Mouse (Mus musculus): ENCODE measurements at regions not wholly inside any gene's neighbourhood (a gene's known extent, or its start where the extent isn't known, plus 50 kb on each side); places are given as distances from the start of the nearest gene placed in this dataset.

DNA sequence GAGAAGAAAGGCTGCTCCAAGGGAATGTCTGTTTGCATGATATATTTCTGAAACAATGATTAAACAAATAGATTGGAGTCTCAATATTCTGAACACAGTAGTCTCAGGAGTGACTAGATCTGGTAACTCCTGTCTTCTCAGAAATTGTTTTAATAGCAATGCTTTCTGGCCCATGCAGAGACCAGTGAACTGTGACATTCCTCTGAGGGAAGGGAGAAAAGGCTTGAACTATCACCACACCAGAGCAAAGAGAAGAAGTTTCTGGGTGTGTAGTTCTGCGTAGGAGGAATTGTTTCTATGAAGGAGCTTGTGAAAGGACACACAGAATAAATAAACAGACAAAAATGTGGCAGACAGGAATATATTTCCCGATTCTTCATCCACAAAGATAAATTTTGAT is 277.1 kb downstream of the Osr1 start:
- DNase-seq (ENCODE audit: low spot score in 2 of 2), result no peak

GRCm38 (mm10) chr12:9847465-9848205 is 277.7 kb downstream of the Osr1 start:
- no peak for DNase-seq (ENCODE audit: low spot score in 2 of 2)

DNA sequence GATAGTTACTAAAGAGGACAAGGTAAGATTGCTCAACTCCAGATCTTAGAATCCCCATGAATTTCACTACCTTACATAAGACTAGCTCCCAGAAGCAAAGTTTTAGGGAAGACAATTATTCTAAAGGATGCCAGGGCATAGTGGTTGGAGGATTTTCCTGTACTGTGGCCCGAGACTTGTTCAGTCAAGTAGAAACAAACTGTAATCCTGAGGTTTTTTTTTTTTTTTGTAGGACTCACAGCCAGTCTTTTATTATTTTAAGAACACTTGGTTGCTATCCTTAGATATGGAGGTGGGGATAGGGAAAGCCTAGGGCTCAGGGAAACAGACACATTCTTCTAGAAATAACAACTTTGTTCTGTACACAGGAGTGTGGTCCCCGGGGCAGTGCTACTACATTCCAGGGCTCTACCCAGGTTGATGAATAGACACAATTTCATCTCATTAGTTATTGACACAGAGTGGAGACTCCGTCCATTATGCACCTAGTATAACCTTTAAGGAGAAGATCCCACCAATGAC is 285.6 kb downstream of the Osr1 start:
- no peak for DNase-seq (ENCODE audit: low spot score in 2 of 2)

DNA sequence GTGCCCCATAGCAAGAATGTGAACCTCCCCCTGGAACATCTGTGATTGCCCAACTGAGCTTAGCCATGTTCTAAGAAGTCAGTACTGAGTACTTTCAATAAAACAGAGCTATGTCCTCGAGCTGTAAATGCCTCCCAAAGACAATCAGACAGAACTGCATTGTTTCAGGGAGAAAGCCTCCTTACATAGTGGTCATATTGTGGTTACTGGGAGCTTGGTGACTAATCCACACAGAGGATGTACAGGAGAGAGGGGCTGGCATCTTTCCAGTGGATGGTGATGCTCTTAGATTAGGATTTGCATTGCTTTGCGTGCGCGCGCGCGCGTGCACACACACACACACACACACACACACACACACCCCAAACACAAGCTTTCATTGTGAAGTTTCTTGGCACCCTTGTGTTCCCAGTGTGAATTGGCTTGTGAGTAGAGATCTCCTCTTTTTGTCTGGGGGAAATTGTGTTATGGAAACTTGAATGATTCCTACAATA is 286.3 kb downstream of the Osr1 start:
- peak; percentile 14 to 20 for DNase-seq (ENCODE audit: low spot score in 2 of 2)

DNA sequence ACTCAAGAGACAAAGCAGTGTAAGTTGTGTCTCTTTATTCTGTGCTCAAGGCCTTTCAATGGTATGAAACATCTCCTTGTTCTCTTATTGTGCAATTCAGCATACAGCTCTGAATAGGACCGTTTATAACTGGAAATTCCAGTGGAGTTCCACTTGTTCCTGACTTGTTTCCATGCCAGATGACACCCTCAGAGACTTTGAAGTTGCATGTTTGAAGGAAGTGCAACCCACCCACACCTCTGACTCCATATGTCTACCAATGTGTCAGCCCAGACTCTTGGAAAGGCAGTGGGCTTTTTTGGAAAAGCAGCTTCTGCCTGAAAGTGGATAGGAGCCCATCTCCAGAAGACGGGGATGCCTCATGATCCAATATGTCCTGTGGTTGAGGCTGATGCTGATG is 288.1 kb downstream of the Osr1 start:
- peak; percentile 77 to 80 for DNase-seq (ENCODE audit: low spot score in 2 of 2)

GRCm38 (mm10) chr12:9862301-9862700 is 292.4 kb downstream of the Osr1 start:
- DNase-seq (ENCODE audit: low spot score in 2 of 2), result no peak

DNA sequence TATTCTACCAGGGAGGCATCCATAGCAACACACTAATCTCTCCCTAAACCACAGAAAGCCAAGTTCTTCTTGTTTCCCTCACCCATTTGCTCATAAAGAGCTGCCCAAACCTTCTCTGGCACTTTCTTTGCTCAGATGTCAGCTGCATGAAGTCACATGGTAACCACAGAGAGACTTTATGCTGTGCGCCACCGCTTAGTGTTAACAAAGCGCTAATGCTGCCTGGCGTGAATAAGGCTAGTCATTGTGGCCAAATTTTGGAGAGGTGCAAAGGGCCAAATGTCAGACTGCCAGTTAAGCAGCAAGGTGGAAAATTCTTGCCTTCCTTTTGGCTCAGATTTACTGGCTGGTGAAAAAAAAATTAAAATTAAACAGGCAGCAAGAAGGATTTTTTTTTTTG is 302.3 kb downstream of the Osr1 start:
- no peak for DNase-seq (ENCODE audit: low spot score in 2 of 2)

DNA sequence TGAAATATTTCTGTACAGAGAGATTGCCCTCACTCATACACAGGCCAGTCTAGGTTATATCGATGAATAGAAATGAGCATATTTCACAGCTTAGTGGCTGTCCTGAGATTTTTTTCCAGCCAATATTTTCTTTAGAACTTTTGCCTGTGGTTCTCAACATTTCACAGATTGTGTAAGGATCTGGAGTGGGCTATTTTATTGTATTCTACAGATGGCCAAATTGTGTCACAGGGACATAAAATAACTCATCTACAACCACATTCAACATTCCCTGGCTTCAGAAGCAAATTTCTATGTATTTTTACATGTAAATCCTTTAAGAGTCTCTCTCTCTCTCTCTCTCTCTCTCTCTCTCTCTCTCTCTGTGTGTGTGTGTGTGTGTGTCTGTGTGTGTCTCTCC is 303.3 kb downstream of the Osr1 start:
- DNase-seq (ENCODE audit: low spot score in 2 of 2), result no peak

- no peak for DNase-seq (ENCODE audit: low spot score in 2 of 2)
Measured at GRCm38 (mm10) chr12:9874823-9875222, 304.9 kb downstream of the Osr1 start.

DNA sequence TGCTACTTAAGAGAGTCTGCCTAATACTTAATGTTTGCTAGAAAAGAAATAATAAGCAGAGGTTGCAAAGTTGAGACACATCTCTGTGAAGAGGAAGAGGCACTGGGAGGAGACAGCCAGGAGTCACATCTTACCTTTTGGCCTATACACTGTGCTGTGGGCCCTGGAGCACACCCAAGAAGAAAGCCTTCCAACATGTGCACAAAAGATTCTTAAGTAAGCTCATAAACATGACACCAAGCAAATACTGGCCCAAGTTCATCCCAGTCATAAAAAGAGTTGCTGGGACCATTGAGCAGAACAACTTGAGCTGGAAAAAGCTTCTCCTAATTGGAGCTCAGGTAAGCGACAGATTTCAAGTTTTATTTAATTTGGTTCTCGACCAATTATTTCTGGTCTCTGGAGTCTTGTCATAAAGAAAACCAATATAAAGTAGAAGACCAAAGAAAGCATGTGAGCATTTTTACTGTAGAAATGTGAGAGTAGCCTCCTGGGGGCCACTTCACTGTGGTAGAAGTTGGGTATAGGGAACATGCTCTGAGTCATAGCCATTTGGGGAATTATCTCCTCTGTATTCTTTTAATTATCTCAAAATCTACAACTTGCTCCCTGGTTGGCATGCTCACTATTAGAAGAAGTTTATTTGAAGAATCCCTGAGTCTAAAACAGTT is 312.2 kb downstream of the Osr1 start:
- no peak for DNase-seq (ENCODE audit: low spot score in 2 of 2)

- DNase-seq (ENCODE audit: low spot score in 2 of 2), result no peak
Measured at GRCm38 (mm10) chr12:9883037-9883730, 313.3 kb downstream of the Osr1 start.

DNA sequence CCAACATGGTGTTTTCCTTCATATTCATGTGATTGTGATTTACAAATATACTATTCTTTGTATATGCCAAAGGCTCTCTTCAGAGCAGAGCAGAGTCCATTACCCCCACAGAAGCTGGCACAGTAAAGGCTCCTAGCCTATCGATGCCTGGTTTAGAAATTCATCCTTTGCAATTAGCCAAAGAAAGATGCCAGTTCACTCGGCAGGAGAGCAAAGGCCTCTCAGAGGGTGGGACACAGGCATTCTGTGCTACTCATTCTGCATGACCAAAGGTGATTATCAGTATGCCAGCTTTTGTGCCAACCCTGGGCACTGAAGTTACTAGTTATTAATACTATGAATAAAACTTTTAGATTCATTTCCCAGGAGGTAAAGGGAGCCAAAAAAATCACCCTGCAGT is 324.6 kb downstream of the Osr1 start:
- DNase-seq (ENCODE audit: low spot score in 2 of 2), result no peak

DNA sequence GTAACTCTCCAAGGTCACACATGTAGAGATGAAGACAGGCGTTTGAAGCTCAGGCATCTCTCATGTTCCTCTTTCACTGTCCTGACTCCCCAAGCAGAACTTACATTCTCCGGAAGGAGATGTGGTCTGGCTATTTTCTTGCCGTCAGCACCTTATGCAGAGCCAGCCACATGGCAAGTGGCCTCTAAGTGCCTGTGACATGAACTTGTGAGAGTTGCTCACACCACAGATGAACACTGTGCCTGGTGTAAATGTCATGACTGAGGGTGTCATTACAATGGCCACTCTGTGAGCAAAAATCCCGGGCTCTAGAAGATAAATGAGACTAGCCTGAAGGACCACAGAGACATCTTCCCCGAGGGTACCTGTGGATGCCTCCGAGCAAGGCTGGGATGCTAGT is 328.1 kb downstream of the Osr1 start:
- no peak for DNase-seq (ENCODE audit: low spot score in 2 of 2)

DNA sequence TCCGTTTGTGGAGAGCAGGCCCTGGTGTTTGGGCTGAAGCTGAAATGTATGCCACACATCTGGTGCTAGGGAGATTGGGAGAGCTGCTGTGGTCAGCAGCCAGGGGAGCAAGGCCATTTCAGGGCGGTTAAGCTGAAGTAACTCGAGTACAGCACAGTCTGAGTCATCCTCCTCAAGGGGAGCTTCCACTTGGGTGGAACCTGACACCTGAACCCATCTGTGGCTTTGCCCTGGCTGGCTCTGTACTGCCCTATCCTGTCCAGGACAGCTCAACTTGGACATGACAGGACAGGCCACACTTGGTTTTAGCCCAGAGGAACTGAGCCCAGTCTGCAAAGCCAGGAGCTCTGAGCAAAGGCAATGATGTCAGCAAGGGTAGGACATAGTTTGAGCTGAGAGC is 328.5 kb downstream of the Osr1 start:
- no peak for DNase-seq (ENCODE audit: low spot score in 2 of 2)

DNA sequence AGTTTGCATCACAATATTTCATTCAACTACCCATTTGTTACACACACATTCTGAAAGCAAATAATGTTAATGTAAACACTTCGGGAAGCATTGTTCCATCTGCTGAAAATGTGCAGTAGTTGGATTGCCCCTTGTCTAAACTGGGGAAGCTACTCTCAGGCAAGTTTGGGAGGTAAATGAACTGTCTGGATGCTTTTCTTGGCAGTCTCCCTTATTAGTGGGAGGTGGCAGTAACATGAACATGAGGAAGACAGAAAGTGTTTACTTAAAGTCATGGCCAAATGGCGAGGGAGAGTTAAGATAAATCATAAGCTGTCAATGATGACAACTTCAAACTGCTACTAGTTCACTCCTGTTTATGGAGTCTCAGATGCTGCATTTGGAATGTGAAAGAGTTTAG is 332.0 kb downstream of the Osr1 start:
- DNase-seq (ENCODE audit: low spot score in 2 of 2), result no peak

- DNase-seq (ENCODE audit: low spot score in 2 of 2), result no peak
Measured at GRCm38 (mm10) chr12:9903702-9904231, 333.9 kb downstream of the Osr1 start.

- no peak for DNase-seq (ENCODE audit: low spot score in 2 of 2)
Measured at GRCm38 (mm10) chr12:9912333-9912732, 342.4 kb downstream of the Osr1 start.

GRCm38 (mm10) chr12:9915726-9916140 is 345.8 kb downstream of the Osr1 start:
- no peak for DNase-seq (ENCODE audit: low spot score in 2 of 2)

DNA sequence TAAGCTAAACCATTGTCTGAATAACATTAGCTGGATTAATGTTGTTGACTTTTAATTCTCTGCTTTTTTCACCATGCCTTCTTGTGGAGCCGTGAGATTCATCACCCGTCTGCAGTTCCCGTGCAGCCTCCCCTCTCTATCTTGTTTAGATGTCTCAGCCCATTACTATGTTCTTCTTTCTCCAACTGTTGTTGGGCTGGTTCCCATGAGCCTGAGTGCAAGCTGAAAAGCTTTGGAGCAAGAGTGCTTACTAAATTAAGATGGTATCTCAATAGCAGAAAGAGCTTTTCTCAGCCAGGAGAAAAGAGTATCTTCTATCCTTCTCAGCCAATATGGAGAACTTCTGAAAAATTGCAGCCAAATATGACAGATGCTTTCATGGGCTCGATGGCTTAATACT is 348.1 kb downstream of the Osr1 start:
- no peak for DNase-seq (ENCODE audit: low spot score in 2 of 2)

DNA sequence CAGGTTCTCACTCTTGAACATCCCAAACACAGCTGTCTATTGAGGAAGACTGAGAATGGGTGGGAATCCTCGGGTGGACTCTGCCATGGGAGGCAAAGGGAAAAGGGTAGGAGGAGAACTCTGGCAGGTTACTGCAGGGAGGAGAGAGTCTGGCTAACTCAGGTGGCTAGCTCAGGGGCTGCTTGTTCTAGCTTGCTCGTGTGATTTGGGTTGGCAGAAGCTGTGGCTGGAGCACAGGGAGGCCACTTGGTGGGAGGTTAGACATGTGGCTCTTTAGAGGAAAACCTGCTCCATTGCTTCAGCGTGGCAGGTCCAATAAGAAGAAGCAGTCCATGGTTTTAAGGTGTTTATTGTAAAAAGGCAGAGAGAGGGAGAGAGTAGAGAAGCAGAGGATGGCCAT is 349.1 kb downstream of the Osr1 start:
- DNase-seq (ENCODE audit: low spot score in 2 of 2), result no peak

- DNase-seq (ENCODE audit: low spot score in 2 of 2), result peak in 1 of 2 experiments; percentile 19
Measured at GRCm38 (mm10) chr12:9919433-9919832, 349.5 kb downstream of the Osr1 start.

- DNase-seq (ENCODE audit: low spot score in 2 of 2), result no peak
Measured at GRCm38 (mm10) chr12:9920401-9920800, 350.5 kb downstream of the Osr1 start.
